Mouse (Mus musculus): Measurements from ENCODE around the gene Smarce1. TPM values are rescaled to one million over a fixed set of nuclear protein-coding genes. Genes with fewer than 3 reads are reported as not detected.
"Not testable (repeated sequence)": the region's sequence is repeated elsewhere in the genome, so short reads cannot be mapped to it uniquely, and the experiment has no call there.

The Smarce1 gene
- total RNA-seq (2021), result 10 to 100 TPM; 42.0 to 46.3 TPM
- long read RNA-seq, experiment 1, transcript Smarce1-201 (11 exons, 2,919 nt), result major isoform, 16 of 22 reads
- long read RNA-seq, experiment 1, partial matches to known transcripts, result 1 of 22 reads
- long read RNA-seq, experiment 1, other reads (novel, unspliced or antisense), result 4 of 22 reads
- long read RNA-seq, experiment 2, transcript Smarce1-201 (11 exons, 2,919 nt), result major isoform, 8 of 15 reads
- long read RNA-seq, experiment 2, partial matches to known transcripts, result 1 of 15 reads
- long read RNA-seq, experiment 2, other reads (novel, unspliced or antisense), result 5 of 15 reads

- DNase-seq, result peak; percentile 85 to 91
These were observed at the start of gene Smarce1 for GRCm38 (mm10) chr11:99230261-99231048. TSS of gene Smarce1 (minus strand) at chr11:99231017.

DNA sequence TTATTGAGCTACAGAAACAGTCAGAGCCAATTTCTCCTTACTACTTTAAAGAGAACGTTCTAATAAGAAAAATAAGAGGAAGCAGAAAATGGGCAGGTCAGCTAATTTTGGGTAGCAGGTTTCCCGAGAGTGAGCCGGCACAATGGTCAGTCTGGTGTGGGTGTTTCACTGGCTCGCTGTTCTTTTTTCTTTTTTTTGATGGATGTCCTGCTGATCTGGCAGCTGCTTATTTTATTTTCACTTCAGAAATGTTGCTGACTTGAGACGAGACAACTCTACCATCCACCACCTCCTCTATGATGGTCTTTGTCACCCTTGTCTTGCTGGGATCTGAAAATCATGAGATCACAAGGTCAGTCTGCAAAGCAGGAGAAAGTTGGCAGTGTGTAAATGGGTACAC lies 49.2 kb upstream of the Smarce1 start:
- no peak for DNase-seq

GRCm38 (mm10) chr11:99276786-99277185 lies 46.0 kb upstream of the Smarce1 start:
- no peak for DNase-seq

DNA sequence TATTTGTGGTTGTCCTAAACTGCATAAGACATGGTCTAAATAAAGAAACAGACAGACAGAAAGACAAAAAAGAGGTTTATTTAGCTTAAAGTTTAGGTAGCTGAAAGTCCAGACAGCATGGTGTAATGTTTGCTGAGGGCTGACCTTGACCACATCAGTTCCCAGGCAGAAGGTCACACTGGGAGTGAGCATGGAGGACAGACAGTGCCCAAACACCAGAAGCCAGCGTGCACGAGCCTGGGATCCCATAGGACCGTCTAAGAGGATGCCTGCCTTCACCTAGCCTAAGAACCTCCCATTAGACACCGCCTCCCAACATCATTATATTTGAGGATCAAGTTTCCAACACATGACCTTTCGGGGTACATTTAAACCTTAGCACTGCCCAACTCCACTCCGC lies 44.8 kb upstream of the Smarce1 start:
- no peak for DNase-seq

DNA sequence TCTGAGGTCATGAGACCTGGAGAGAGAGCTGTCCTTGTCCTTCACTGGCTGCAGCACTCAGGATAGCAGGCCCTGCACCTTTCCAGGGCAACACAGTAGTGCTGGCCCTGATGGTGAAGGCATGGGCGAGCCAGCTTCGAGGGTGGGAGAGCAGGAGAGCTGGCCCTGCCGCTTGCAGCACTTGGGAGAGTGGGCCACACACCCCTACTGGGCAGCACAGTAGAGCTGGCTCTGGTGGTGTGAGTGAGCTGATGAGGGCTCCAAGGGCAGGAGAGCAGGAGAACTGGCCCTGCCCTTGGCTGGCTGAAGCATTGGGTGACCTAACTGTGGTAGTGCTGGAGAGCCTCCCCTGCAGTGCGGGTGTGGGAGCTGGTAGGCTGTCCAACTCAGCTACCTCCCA lies 41.9 kb upstream of the Smarce1 start:
- no peak for DNase-seq

- DNase-seq, result no peak
These were observed 38.4 kb upstream of the Smarce1 start for GRCm38 (mm10) chr11:99269192-99269591.

DNA sequence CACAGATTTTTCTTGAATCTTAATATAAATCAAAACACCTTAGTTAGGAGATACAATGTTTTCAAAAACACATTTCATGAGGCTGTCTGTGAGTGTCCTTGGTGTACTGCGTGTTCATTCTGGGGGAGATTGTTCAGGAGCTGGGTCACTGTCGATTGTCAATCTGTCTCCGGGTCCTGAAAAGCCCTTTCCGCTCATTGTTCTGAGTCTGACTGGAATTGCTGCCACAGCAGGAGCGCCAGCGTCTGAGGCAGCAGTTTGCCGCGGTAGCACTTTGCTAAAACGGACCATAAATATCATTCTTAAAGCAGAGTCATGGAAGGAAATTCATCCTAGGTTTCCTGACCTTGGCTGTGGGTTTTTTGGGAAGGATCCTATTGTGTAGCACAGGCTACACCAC lies 35.0 kb upstream of the Smarce1 start:
- DNase-seq, result peak; percentile 17 to 22

DNA sequence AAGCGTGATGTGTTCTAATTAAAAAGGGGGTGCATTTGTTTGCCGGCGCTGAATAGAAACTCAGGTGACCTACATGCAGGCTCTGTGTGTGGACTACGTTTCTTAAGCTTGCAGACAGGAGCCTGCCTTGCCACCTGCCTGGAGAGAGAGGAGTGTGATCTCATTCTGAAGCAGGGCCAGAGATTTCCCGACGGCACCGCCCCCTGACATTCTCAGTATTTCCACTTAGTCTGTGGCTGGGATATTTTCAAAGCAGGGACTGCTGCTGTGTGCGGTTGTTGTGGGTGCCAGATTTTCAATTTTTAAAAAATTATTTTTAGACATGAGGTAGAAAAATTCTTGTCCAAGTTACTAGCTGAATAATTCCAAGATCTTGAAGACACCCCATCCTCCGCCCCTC lies 34.4 kb upstream of the Smarce1 start:
- peak; percentile 25 for DNase-seq

- DNase-seq, result no peak
These were observed 25.4 kb upstream of the Smarce1 start for GRCm38 (mm10) chr11:99256213-99256612.

- DNase-seq, result no peak
These were observed 24.5 kb upstream of the Smarce1 start for GRCm38 (mm10) chr11:99255316-99255715.

- no peak for DNase-seq
These were observed 23.1 kb upstream of the Smarce1 start for GRCm38 (mm10) chr11:99253893-99254292.

- DNase-seq, result no peak
These were observed 21.9 kb upstream of the Smarce1 start for GRCm38 (mm10) chr11:99252671-99253070.

DNA sequence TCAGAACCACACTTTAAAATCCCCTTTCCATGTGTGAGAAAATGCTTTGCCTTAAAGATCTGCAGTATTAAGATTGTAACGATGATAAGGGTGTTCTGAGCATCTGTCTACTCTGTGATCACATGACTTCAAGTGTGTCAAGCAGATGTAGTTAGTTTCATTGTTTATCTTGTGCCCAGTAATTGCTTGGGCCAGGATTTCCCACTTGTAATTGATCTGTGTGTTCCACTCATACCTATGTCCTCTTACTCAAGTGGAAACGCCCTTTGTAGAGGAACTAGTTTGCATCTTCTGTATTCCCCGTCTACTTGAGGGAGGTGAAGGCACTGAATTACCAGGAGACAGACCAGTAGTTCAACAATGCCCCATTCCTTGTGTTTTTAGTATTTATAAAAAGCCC lies 19.8 kb upstream of the Smarce1 start:
- DNase-seq, result no peak

- no peak for DNase-seq
These were observed 19.4 kb upstream of the Smarce1 start for GRCm38 (mm10) chr11:99250241-99250640.

DNA sequence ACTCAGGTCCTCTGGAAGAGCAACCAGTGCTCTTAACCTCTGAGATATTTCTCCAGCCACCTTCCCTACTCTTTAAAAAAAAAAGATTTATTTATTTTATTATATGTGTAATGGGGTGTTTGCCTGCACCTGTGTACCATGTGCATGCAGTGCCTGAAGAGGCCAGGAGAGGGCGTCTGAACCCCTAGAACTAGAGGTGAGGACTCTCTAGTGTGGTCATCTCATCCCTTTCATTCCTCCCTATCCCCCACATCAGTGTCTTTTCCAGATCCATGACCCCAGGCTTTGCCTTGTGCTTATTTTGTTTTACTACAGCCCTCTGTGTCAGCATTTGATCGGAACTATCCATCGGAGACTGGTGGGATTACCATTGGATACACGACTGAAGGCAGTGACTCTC lies 18.3 kb upstream of the Smarce1 start:
- DNase-seq, result no peak

GRCm38 (mm10) chr11:99247916-99248315 lies 17.1 kb upstream of the Smarce1 start:
- no peak for DNase-seq

- DNase-seq, result not testable (repeated sequence)
These were observed 13.7 kb upstream of the Smarce1 start for GRCm38 (mm10) chr11:99244519-99244918.

DNA sequence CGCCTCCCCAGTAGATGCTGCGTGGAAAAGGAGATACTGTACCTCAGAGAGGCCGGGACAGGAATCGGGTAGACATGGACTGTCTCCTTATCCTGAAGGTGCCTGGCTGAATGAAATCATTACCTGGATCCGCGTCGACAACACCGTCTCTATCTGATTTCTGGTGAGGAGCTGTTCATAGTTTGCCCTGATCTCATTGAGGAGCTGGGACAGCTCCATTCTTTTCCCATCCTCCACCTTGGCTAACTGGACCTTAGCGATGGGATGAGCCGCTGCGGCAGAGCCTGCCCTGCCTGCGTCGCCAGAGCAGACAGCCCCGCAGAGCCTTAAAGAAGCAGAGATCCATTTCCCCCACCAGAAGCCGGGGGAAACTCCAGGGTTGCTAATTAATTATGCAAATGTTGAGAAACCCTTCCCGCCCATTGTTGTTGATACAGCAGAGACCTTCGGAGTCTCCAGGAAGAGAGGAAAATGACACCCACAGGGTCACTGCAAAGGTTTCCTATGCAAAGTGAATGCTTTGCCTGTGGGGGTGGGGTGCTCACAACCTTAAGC lies 13.1 kb upstream of the Smarce1 start, which contains the start of gene Krt222:
TSS of gene Krt222 (minus strand) at position 266 of the 555 bp plus-strand sequence.
- peak; percentile 27 to 45 for DNase-seq

- DNase-seq, result no peak
These were observed 12.5 kb upstream of the Smarce1 start for GRCm38 (mm10) chr11:99243200-99243819.

DNA sequence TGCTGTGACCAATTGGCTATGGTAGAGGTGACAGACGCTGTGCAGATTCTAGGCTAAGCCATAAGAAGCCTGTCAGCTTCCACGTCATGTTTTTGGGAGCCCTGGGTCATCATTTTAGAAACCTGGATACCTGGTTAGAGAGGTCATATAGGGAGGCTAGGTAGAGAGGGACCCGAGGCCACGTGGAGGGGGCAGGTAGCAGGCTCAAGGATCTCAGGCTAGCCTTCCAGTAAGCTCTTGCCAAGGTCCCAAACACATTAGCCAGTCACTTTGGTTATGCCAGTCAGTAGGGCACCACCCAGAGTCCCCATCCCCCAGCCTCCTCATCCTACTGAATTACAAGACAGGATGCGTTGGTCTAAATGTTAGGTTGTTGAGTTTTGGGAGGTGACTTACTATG lies 11.2 kb upstream of the Smarce1 start:
- no peak for DNase-seq

- DNase-seq, result peak in 1 of 2 experiments; percentile 33
These were observed 7.7 kb upstream of the Smarce1 start for GRCm38 (mm10) chr11:99238468-99238867.

- DNase-seq, result no peak
These were observed 416 bp upstream of the Smarce1 start for GRCm38 (mm10) chr11:99231049-99231816.
